Mouse (Mus musculus): ENCODE measurements around the gene Dlx2. TPM values are rescaled to one million over a fixed set of nuclear protein-coding genes. Genes with fewer than 3 reads are reported as not detected.

Gene Dlx2
- polyA plus RNA-seq, 1 experiment from 2014 or later = 0.08 TPM

DNA sequence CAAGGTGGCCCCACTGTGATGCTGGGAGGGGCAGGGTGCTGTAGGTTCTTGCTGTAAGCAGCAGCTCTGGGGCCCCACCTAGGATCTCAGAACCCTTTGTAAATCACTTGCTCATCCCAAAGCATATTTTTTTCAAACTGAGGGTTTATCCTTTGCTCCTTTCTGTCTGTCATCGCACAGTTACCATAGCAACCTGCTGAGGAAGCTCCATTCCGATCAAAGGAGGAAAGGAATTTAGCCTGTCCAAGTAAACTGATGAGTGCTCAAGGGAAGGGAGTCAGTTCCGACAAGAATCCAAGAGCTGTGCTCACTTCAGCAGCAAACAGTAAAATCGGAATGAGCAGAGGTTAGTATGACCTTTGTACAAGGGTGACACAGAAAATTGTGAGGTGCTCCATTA is 51.6 kb downstream of the Dlx2 start:
- Histone ChIP-seq H3K27me3 (replicated peaks) (no peaks in the 10 kb centered on the region), H3K4me3 (replicated peaks) (no peak overlapping the region), H3K4me2 (no peak overlapping the region), H3K36me3 (no peaks in the 10 kb centered on the region), H3K9ac (replicated peaks) (no peak overlapping the region), H3K27ac (replicated peaks) (no peak overlapping the region), H3K9me3 (replicated peaks) (no peaks in the 10 kb centered on the region), H3K4me1 (peaks cover 2% of the 10 kb centered on the region; the same call in 1 of the 2 replicates)
- no peak for ATAC-seq (ENCODE audit: low FRiP score)
- 18% methylated on average over 4 of the region's 4 CpGs for WGBS

DNA sequence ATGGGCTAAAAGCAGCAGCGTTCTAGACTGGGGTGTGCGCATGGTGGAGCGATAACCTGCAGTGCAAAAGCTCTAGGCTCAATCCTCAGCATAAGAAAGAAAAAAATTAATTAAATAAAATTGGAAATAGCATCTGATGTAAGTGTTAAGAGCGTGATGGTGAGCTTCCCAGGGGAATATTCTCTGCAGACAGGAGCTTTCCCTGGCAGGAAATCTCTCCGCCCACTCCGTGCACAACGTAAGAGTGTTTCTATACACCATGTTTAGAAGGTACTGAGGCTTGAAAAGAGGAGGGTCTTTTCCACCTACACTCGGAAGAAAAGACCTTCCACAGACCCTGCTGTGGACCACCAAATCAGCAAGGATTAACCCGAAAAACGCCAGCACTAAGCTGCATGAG is 52.1 kb downstream of the Dlx2 start:
- no peak for ATAC-seq (ENCODE audit: low FRiP score)
- H3K36me3 ChIP-seq = no peaks in the 10 kb centered on the region
- no peak overlapping the region for H3K4me2 ChIP-seq
- H3K4me1 ChIP-seq = 0 out of 2 replicates have a peak, but pooled peaks cover 2% of the 10 kb centered on the region
- no peak overlapping the region for H3K4me3 ChIP-seq (replicated peaks)
- no peak overlapping the region for H3K27ac ChIP-seq (replicated peaks)
- no peaks in the 10 kb centered on the region for H3K27me3 ChIP-seq (replicated peaks)
- no peak overlapping the region for H3K9ac ChIP-seq (replicated peaks)
- no peaks in the 10 kb centered on the region for H3K9me3 ChIP-seq (replicated peaks)
- 64% methylated on average over 10 of the region's 10 CpGs for WGBS

Other genes with a start within 250 kb of the Dlx2 start
- gene Slc25a12, start 179.0 kb downstream of the Dlx2 start, polyA plus RNA-seq (2015; fragmentation: Nextera tagmentation; extraction: Ambion mirVana) = 109 and 119 TPM in 2 replicates
- gene Hat1, start 157.8 kb downstream of the Dlx2 start, polyA plus RNA-seq (2015; fragmentation: Nextera tagmentation; extraction: Ambion mirVana) = 45.9 and 68.2 TPM in 2 replicates
- 32.8 and 33.4 TPM in 2 replicates for gene Metap1d, start 93.5 kb downstream of the Dlx2 start, polyA plus RNA-seq (2015; fragmentation: Nextera tagmentation; extraction: Ambion mirVana)
- gene Dlx1, start 18.6 kb downstream of the Dlx2 start, polyA plus RNA-seq (2015; fragmentation: Nextera tagmentation; extraction: Ambion mirVana) = 0.13 and 1.3 TPM in 2 replicates
- 23.1 and 29.3 TPM in 2 replicates for gene Itga6, start 198.9 kb upstream of the Dlx2 start, polyA plus RNA-seq (2015; fragmentation: Nextera tagmentation; extraction: Ambion mirVana)

Measured in neural tube, embryonic 15.5 days (tissue).